Mouse (Mus musculus): ENCODE measurements around the gene Mtg2.

Mtg2 gene

GRCm38 (mm10) chr2:180051986-180052733 is 18.2 kb upstream of the Mtg2 start:
- peak in 1 of 2 experiments; percentile 26 for DNase-seq (ENCODE audit: low spot score in 2 of 2)

GRCm38 (mm10) chr2:180053001-180053400 is 17.4 kb upstream of the Mtg2 start:
- no peak for DNase-seq (ENCODE audit: low spot score in 2 of 2)

- DNase-seq (ENCODE audit: low spot score in 2 of 2): no peak
Measured at GRCm38 (mm10) chr2:180063338-180064131, 6.9 kb upstream of the Mtg2 start.

- DNase-seq (ENCODE audit: low spot score in 2 of 2): no peak
Measured at GRCm38 (mm10) chr2:180069770-180070480, 463 bp upstream of the Mtg2 start.

GRCm38 (mm10) chr2:180071671-180072070 is 1.3 kb downstream of the Mtg2 start:
- DNase-seq (ENCODE audit: low spot score in 2 of 2): no peak

GRCm38 (mm10) chr2:180072886-180073285 is 2.5 kb downstream of the Mtg2 start:
- no peak for DNase-seq (ENCODE audit: low spot score in 2 of 2)

- DNase-seq (ENCODE audit: low spot score in 2 of 2): no peak
Measured at GRCm38 (mm10) chr2:180077622-180078021, 7.2 kb downstream of the Mtg2 start.

GRCm38 (mm10) chr2:180080680-180081079 is 10.3 kb downstream of the Mtg2 start:
- DNase-seq (ENCODE audit: low spot score in 2 of 2): no peak

- no peak for DNase-seq (ENCODE audit: low spot score in 2 of 2)
Measured at GRCm38 (mm10) chr2:180083063-180083462, 12.7 kb downstream of the Mtg2 start.

GRCm38 (mm10) chr2:180084565-180084964 is 14.2 kb downstream of the Mtg2 start:
- DNase-seq (ENCODE audit: low spot score in 2 of 2): no peak

GRCm38 (mm10) chr2:180085926-180086636 is 15.7 kb downstream of the Mtg2 start:
- no peak for DNase-seq (ENCODE audit: low spot score in 2 of 2)

GRCm38 (mm10) chr2:180086637-180087027 is 16.2 kb downstream of the Mtg2 start:
- no peak for DNase-seq (ENCODE audit: low spot score in 2 of 2)

GRCm38 (mm10) chr2:180087472-180087871 is 17.1 kb downstream of the Mtg2 start:
- DNase-seq (ENCODE audit: low spot score in 2 of 2): no peak

GRCm38 (mm10) chr2:180090285-180090684 is 19.9 kb downstream of the Mtg2 start:
- no peak for DNase-seq (ENCODE audit: low spot score in 2 of 2)

GRCm38 (mm10) chr2:180095711-180096110 is 25.3 kb downstream of the Mtg2 start:
- DNase-seq (ENCODE audit: low spot score in 2 of 2): no peak

- DNase-seq (ENCODE audit: low spot score in 2 of 2): no peak
Measured at GRCm38 (mm10) chr2:180097585-180097984, 27.2 kb downstream of the Mtg2 start.

GRCm38 (mm10) chr2:180098167-180098566 is 27.8 kb downstream of the Mtg2 start:
- peak in 1 of 2 experiments; percentile 5 for DNase-seq (ENCODE audit: low spot score in 2 of 2)

- no peak for DNase-seq (ENCODE audit: low spot score in 2 of 2)
Measured at GRCm38 (mm10) chr2:180099529-180099928, 29.1 kb downstream of the Mtg2 start.

GRCm38 (mm10) chr2:180103151-180103977 is 33.0 kb downstream of the Mtg2 start:
- DNase-seq (ENCODE audit: low spot score in 2 of 2): no peak

GRCm38 (mm10) chr2:180103978-180104658 is 33.7 kb downstream of the Mtg2 start, which contains the start of gene Hrh3:
Hrh3 (minus strand) TSS chr2:180104488.
- DNase-seq (ENCODE audit: low spot score in 2 of 2): peak; percentile 61 to 69

Measured in spleen, postnatal 14 days (tissue).